18 mouse cellular contexts compared by ENCODE assay signal in genomic region chr4:137234444-137234843, GRCm38 (mm10). TPM values are rescaled to one million over a fixed set of nuclear protein-coding genes. Genes with fewer than 3 reads are reported as not detected.
A peak's percentile ranks its signal among the peaks of the same experiment; 100 is the strongest.
DNase-seq lines count a peak whose midpoint lies in the region; ATAC-seq and TF ChIP-seq lines count a peak whose summit lies in the region.
"Had no signal": no experiment of that assay in that cellular context is flagged by ENCODE, and none has a peak within 500 bp of the region (broad histone marks: within the 10 kb centered on the region; RNA-seq: fewer than 3 reads in every experiment).

No protein-coding gene starts in this region.

- intact Hi-C loops in heart, postnatal 36 days (cut with DNase I), result no loop called here

- WGBS in lung, embryonic 14.5 days, result 83% methylated on average over 2 of the region's 2 CpGs
- 88% methylated on average over 2 of the region's 2 CpGs for WGBS in kidney, postnatal 0 days
- 93% methylated on average over 2 of the region's 2 CpGs for WGBS in neural tube, embryonic 15.5 days

- H3K9ac ChIP-seq in lung, embryonic 14.5 days, result no peak overlapping the region
- H3K9ac ChIP-seq in kidney, postnatal 0 days (ENCODE audit: low read depth, low read length), result no peak overlapping the region
- H3K9ac ChIP-seq in neural tube, embryonic 15.5 days (replicated peaks), result no peak overlapping the region
- H3K9ac ChIP-seq: hindbrain, embryonic 13.5 days; liver, embryonic 13.5 days had no signal

- peak; percentile 18 for DNase-seq in heart, adult 8-10 months (ENCODE audit: low spot score)
- DNase-seq in heart, postnatal 36 days, result no peak
- peak; percentile 45 for DNase-seq in lung, embryonic 14.5 days
- no peak for DNase-seq in lung, postnatal 4 days
- peak; percentile 70 for DNase-seq in NIH3T3 (ENCODE audit: low read depth)
- DNase-seq in kidney, postnatal 0 days (ENCODE audit: low spot score), result peak; percentile 83
- no peak for DNase-seq in T-cell, adult 2 months (ENCODE audit: low spot score)
- DNase-seq: gastrocnemius, postnatal 14 days; left cerebral cortex, postnatal 4 days; liver, embryonic 13.5 days; right cerebral cortex, adult 18-20 months; spleen, adult 18-20 months; thymus, postnatal 36 days had no signal

- H3K27me3 ChIP-seq in lung, embryonic 14.5 days (ENCODE audit: insufficient read depth, low read length), result no peaks in the 10 kb centered on the region
- no peaks in the 10 kb centered on the region for H3K27me3 ChIP-seq in kidney, postnatal 0 days (ENCODE audit: insufficient read depth, low read length)
- no peaks in the 10 kb centered on the region for H3K27me3 ChIP-seq in neural tube, embryonic 15.5 days (replicated peaks)
- H3K27me3 ChIP-seq: hindbrain, embryonic 13.5 days; liver, embryonic 13.5 days had no signal

- no peak for ATAC-seq in lung, embryonic 14.5 days (ENCODE audit: insufficient read depth)
- ATAC-seq in kidney, postnatal 0 days (replicated peaks; ENCODE audit: low FRiP score, low read depth), result no peak
- no peak for ATAC-seq in neural tube, embryonic 15.5 days (ENCODE audit: low FRiP score)
- ATAC-seq: forebrain, embryonic 16.5 days; intestine, embryonic 16.5 days had no signal

- H3K4me2 ChIP-seq in lung, embryonic 14.5 days, result no peak overlapping the region
- H3K4me2 ChIP-seq in kidney, postnatal 0 days (ENCODE audit: low read length), result no peak overlapping the region
- no peak overlapping the region for H3K4me2 ChIP-seq in neural tube, embryonic 15.5 days
- H3K4me2 ChIP-seq: hindbrain, embryonic 13.5 days; liver, embryonic 13.5 days had no signal

- peaks cover 11% of the 10 kb centered on the region; the same call in 1 of the 2 replicates for H3K4me1 ChIP-seq in lung, embryonic 14.5 days (ENCODE audit: insufficient read depth)
- H3K4me1 ChIP-seq in kidney, postnatal 0 days (replicated peaks; ENCODE audit: insufficient read depth, low read length), result peaks cover 12% of the 10 kb centered on the region; the same call in 1 of the 2 replicates
- peaks cover 10% of the 10 kb centered on the region for H3K4me1 ChIP-seq in neural tube, embryonic 15.5 days
- H3K4me1 ChIP-seq: liver, embryonic 13.5 days; megakaryocyte, embryonic 14.5 days had no signal

- H3K4me3 ChIP-seq in lung, embryonic 14.5 days (ENCODE audit: low read depth, low read length), result no peak overlapping the region
- H3K4me3 ChIP-seq in kidney, postnatal 0 days (replicated peaks; ENCODE audit: low read depth, low read length), result no peak overlapping the region
- no peak overlapping the region for H3K4me3 ChIP-seq in neural tube, embryonic 15.5 days (replicated peaks)
- H3K4me3 ChIP-seq: hindbrain, embryonic 13.5 days; liver, embryonic 13.5 days; megakaryocyte, embryonic 14.5 days had no signal

- no peaks in the 10 kb centered on the region for H3K36me3 ChIP-seq in lung, embryonic 14.5 days (ENCODE audit: insufficient read depth)
- no peaks in the 10 kb centered on the region for H3K36me3 ChIP-seq in kidney, postnatal 0 days (ENCODE audit: insufficient read depth, low read length)
- H3K36me3 ChIP-seq in neural tube, embryonic 15.5 days, result no peaks in the 10 kb centered on the region
- H3K36me3 ChIP-seq: hindbrain, embryonic 13.5 days; liver, embryonic 13.5 days had no signal

- H3K9me3 ChIP-seq in lung, embryonic 14.5 days (ENCODE audit: low read depth, low read length), result no peaks in the 10 kb centered on the region
- no peaks in the 10 kb centered on the region for H3K9me3 ChIP-seq in kidney, postnatal 0 days (replicated peaks; ENCODE audit: low read length)
- 0 out of 2 replicates have a peak, but pooled peaks cover under 1% of the 10 kb centered on the region for H3K9me3 ChIP-seq in neural tube, embryonic 15.5 days (replicated peaks)
- H3K9me3 ChIP-seq: liver, embryonic 13.5 days had no signal

- no peak overlapping the region for H3K27ac ChIP-seq in lung, embryonic 14.5 days (ENCODE audit: low read depth)
- H3K27ac ChIP-seq in kidney, postnatal 0 days, result no peak overlapping the region
- no peak overlapping the region for H3K27ac ChIP-seq in neural tube, embryonic 15.5 days (replicated peaks)
- H3K27ac ChIP-seq: hindbrain, embryonic 13.5 days; liver, embryonic 13.5 days had no signal

- no peak for TF ChIP-seq CTCF in lung, embryonic 14.5 days (IDR thresholded peaks at IDR 0.05; ENCODE audit: low read depth)
- no peak for TF ChIP-seq CTCF in kidney, postnatal 0 days (IDR thresholded peaks at IDR 0.05; ENCODE audit: low read depth)

RNA-seq across cellular contexts. Expression of gene Wnt4, which starts 42.8 kb away (rescaled TPM):
- total RNA-seq in heart, adult 8-10 months (2022), result under 1 TPM; 0.09 to 0.25 (median 0.15) TPM
- under 1 TPM; 0.17 to 0.19 TPM for total RNA-seq in heart, postnatal 36 days (2021)
- 1.2 and 1.3 TPM in 2 replicates for polyA plus RNA-seq in lung, embryonic 14.5 days (2014; fragmentation: Nextera tagmentation; extraction: Ambion mirVana)
- polyA plus RNA-seq in kidney, postnatal 0 days (2015; fragmentation: Nextera tagmentation; extraction: Ambion mirVana), result 17.5 and 26.5 TPM in 2 replicates
- 3.8 and 5.0 TPM in 2 replicates for polyA plus RNA-seq in neural tube, embryonic 15.5 days (2015; fragmentation: Nextera tagmentation; extraction: Ambion mirVana)

Comparison
In these comparisons a context has a peak if more than half of its experiments do, and no peak if none do; other contexts are left out.
1. DNase-seq: peak in heart, adult 8-10 months (single experiment), lung, embryonic 14.5 days (single experiment), NIH3T3 (single experiment) and kidney, postnatal 0 days (single experiment); none in heart, postnatal 36 days (0 of 2), lung, postnatal 4 days (0 of 2) and T-cell, adult 2 months (single experiment).